Mouse (Mus musculus): Measurements from ENCODE around the gene Gnat2.

Gene Gnat2

GRCm38 (mm10) chr3:108092536-108093115, at the start of gene Gnat2:
TSS of gene Gnat2 (plus strand) at chr3:108092789.
- no peak for DNase-seq (ENCODE audit: low spot score in 2 of 2)

- DNase-seq (ENCODE audit: low spot score in 2 of 2): peak; percentile 56 to 85
These were observed 48.0 kb upstream of the Gnat2 start, which contains the start of gene Gstm4 for GRCm38 (mm10) chr3:108044394-108045140. TSS of gene Gstm4 (minus strand) at chr3:108044894.

- no peak for DNase-seq (ENCODE audit: low spot score in 2 of 2)
These were observed 45.5 kb upstream of the Gnat2 start for GRCm38 (mm10) chr3:108046944-108047655.

GRCm38 (mm10) chr3:108048306-108048705, 44.3 kb upstream of the Gnat2 start:
- DNase-seq (ENCODE audit: low spot score in 2 of 2): no peak

GRCm38 (mm10) chr3:108050493-108050892, 42.1 kb upstream of the Gnat2 start:
- DNase-seq (ENCODE audit: low spot score in 2 of 2): no peak

GRCm38 (mm10) chr3:108061420-108061819, 31.2 kb upstream of the Gnat2 start:
- DNase-seq (ENCODE audit: low spot score in 2 of 2): peak; percentile 21 to 61

DNA sequence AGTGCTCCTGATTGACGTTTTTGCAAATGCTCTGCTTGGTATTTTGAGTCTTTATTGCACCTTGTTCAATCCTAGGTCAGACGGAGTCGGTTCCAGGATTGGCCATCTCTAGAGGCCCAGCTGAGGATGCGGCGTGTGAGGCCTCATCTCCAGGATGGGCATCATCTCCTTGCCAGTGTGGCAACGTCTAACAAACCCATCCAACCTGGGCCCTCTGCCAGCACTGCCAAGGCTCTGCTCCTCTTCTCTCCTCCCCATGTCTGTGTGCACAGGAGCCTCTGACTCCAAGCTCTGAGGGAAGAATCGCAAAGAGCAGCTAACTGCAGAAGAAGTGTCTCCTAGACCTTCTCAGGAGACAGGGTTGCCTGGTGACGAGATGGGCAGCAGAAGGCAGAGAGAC, 29.9 kb upstream of the Gnat2 start:
- DNase-seq (ENCODE audit: low spot score in 2 of 2): no peak

DNA sequence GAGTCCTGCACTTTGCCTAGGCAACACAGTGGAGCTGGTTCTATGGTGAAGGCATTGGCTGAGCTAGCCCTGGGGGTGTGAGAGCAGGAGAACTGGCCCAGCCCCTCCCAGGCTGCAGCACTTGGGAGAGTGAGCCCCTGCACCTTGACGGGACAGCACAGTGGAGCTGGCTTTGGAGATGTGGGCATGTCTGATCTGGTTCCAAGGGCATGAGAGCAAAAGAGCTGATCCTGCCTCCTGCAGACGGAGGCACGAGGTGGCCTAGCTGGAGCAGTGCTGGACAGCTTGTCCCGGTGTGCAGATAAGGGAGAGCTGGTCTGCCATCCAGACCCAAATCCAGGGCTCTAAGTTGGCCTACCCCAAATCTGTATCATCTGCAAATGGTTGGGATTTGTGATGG, 27.9 kb upstream of the Gnat2 start:
- no peak for DNase-seq (ENCODE audit: low spot score in 2 of 2)

- no peak for DNase-seq (ENCODE audit: low spot score in 2 of 2)
These were observed 27.0 kb upstream of the Gnat2 start for GRCm38 (mm10) chr3:108065551-108065950.

- DNase-seq (ENCODE audit: low spot score in 2 of 2): no peak
These were observed 25.1 kb upstream of the Gnat2 start for GRCm38 (mm10) chr3:108067370-108067934.

DNA sequence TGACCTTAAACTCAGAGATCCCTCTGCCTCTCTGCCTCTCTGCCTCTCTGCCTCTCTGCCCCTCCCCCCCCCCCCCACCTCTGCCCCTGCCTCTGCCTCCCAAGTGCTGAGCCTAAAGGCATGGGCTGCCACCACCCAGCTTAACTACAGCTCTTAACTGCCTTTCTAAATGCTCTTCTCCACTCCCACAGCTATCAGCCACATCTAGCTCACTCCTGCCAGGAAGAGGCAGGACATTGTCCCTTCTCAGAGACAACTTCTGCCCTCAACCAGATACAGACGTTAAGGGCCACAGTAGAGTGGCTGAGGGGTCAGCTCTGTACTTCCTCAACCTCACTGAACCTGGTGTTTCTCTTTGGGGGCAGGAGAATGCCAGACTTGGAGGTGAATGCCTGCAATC, 23.8 kb upstream of the Gnat2 start:
- DNase-seq (ENCODE audit: low spot score in 2 of 2): peak in 1 of 2 experiments; percentile 3

- peak in 1 of 2 experiments; percentile 4 for DNase-seq (ENCODE audit: low spot score in 2 of 2)
These were observed 23.2 kb upstream of the Gnat2 start for GRCm38 (mm10) chr3:108069231-108069870.

DNA sequence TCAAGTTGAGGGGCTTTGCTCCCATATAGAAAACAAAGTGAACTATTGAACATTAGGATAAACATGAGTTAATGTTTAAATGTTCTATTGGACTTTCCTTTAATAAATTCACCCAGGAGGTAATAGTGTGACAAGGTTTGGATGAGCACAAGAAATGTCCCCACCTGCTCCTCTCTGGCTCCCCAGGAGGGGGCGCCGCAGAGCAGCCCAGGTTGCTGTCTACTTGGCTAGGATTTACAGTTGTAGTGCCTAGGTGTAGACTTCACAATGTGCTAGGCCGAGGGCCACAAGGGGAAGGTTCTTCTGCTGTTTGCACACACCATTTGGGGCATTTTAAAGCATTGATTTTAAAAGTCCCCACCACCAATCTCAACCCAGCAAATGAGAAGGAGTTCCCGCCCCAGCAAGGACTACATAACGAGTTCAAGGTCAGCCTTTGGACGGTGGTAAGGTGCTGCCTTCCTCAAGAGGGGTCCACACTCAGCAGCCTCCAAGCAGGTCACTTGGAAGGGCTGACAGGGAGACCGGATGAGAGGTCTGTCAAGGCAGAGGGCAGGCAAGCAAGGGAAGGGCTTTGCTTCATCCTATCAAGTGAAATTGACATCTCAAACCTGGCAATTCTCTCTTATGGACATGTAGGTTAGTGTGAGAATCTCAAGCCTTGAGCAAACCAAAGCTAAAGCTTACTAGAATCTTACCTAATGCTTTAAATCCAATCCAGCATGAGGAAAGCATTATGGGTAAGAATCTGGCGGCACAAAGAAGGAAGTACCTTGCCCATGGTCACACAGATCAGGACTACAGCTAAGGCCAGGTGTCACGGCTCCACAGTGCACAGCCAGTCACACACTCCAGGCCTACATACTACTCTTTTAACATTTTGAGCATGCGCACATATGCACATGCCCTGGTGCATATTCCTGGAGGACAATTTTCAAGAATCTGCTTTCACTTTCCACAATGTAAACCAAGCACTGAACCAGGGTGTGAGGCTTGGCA, 22.0 kb upstream of the Gnat2 start:
- peak; percentile 63 to 83 for DNase-seq (ENCODE audit: low spot score in 2 of 2)

GRCm38 (mm10) chr3:108072983-108073569, 19.5 kb upstream of the Gnat2 start:
- DNase-seq (ENCODE audit: low spot score in 2 of 2): no peak

DNA sequence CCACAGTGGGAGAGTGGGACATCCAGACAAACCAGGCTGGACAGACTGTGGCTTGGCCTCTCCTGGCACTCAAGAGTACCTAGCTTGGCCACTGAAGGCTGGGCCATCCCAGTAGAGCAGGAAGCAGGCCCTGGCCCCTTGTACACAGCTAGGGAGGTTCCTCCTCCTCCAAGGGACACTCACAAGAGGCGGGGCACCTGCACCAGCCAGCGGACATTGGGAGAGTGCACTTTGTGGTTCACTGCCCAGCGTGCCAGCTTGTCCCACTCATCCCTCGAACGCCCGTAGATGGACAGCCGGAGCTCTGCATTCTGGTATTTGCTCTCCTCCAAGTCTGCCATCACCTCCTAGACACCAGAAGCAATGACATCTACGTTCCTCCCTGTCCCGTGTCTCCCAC, 15.8 kb upstream of the Gnat2 start:
- DNase-seq (ENCODE audit: low spot score in 2 of 2): no peak

- no peak for DNase-seq (ENCODE audit: low spot score in 2 of 2)
These were observed 10.9 kb upstream of the Gnat2 start for GRCm38 (mm10) chr3:108081681-108082080.

- no peak for DNase-seq (ENCODE audit: low spot score in 2 of 2)
These were observed 10.2 kb upstream of the Gnat2 start for GRCm38 (mm10) chr3:108082251-108082875.

DNA sequence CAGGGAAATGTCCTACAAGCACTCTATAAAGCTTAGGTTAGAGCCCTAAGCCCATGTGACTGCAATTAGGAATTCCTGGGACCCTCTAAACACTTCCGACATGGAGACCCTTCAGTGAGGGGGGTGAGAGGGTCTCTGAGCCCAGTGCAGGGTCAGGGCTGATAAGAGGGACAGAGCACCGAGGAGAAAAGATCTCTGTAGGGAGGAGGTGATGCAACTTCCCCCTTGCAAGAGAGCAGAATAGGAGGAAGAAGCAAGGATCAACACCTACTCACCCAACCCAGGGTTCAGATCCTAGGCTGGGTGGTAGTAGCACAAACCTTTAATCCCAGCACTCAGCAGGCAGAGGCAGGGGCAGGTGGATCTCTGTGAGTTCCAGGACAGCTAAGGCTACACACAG, 9.4 kb upstream of the Gnat2 start:
- no peak for DNase-seq (ENCODE audit: low spot score in 2 of 2)

DNA sequence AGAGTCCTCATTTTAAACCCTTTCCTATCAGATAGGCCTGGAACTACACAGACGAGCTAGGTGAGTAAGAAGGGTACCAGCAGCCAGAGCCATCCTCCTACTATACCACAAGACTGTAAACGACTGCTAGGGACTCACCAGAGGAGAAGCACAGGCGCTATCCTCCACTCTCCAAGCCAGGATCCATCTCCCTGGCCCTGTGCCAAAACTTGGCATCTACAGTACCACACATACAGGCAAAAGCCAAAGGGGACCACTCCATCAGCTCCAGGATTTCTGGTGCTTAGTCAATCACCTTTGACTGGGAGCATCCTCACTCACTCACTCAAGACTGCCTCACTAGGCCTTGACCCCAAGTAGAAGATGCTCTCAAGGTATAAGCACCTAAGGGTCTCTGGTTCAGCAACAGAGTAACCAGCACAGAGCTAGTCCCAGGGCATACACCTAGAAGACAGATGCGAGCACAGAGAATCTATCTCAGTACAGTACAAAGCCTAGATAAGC, 8.6 kb upstream of the Gnat2 start:
- peak in 1 of 2 experiments; percentile 44 for DNase-seq (ENCODE audit: low spot score in 2 of 2)

Data from spleen, postnatal 10 days (tissue).